Mouse (Mus musculus): ENCODE results near the gene Aspdh. TPM values are rescaled to one million over a fixed set of nuclear protein-coding genes. Genes with fewer than 3 reads are reported as not detected.

Aspdh gene
- polyA plus RNA-seq, 1 experiment from 2014 or later, result not detected

GRCm38 (mm10) chr7:44492166-44492826, 27.1 kb downstream of the Aspdh start:
- ChIA-PET POLR2A (interaction anchor here (0.6 kb wide), 1 partner anchor 91 kb away, joined by 3 read pairs; no protein-coding TSS in a partner anchor), CTCF (interaction anchor here (1.4 to 4.0 kb wide), 2 partner anchors 7 to 9 kb away, joined by 5 to 15 read pairs; no protein-coding TSS in a partner anchor)
- TF ChIP-seq CTCF (IDR thresholded peaks at IDR 0.05), result no peak
- ATAC-seq (no peak), DNase-seq (ENCODE audit: low read depth, low spot score) (no peak)
- in situ Hi-C loops (cut with MboI; ENCODE audit: low pct_unique_long_range_greater_than_20kb), result no loop called here
- H3K27me3 ChIP-seq, result no peaks in the 10 kb centered on the region

GRCm38 (mm10) chr7:44494681-44495080, 29.5 kb downstream of the Aspdh start:
- POLR2A ChIA-PET, result no interaction called here
- no peaks in the 10 kb centered on the region for H3K27me3 ChIP-seq
- in situ Hi-C loops (cut with MboI; ENCODE audit: low pct_unique_long_range_greater_than_20kb), result no loop called here
- CTCF ChIA-PET, result interaction anchor here (4.0 kb wide), 1 partner anchor 9 kb away, joined by 15 read pairs; no protein-coding TSS in a partner anchor
- TF ChIP-seq CTCF (IDR thresholded peaks at IDR 0.05), result no peak
- DNase-seq (ENCODE audit: low read depth, low spot score) (no peak), ATAC-seq (no peak)

- in situ Hi-C loops (cut with MboI; ENCODE audit: low pct_unique_long_range_greater_than_20kb), result no loop called here
- ChIA-PET CTCF (interaction anchor here (4.0 kb wide), 1 partner anchor 10 kb away, joined by 15 read pairs; no protein-coding TSS in a partner anchor), POLR2A (no interaction called here)
- ATAC-seq, result no peak
- TF ChIP-seq CTCF (IDR thresholded peaks at IDR 0.05), result no peak
- DNase-seq (ENCODE audit: low read depth, low spot score), result no peak
- H3K27me3 ChIP-seq, result no peaks in the 10 kb centered on the region
These were observed 29.9 kb downstream of the Aspdh start for GRCm38 (mm10) chr7:44495086-44495485.

- no peaks in the 10 kb centered on the region for H3K27me3 ChIP-seq
- POLR2A ChIA-PET, result interaction anchor here (0.6 kb wide), 1 partner anchor 1523 kb away, joined by 3 read pairs; no protein-coding TSS in a partner anchor
- CTCF ChIA-PET, result interaction anchor here (1.0 to 4.0 kb wide), 3 partner anchors 11 to 52 kb away, joined by 3 to 15 read pairs (median 7); partner anchors contain the start of gene Pold1
- peak; percentile 91 for ATAC-seq
- in situ Hi-C loops (cut with MboI; ENCODE audit: low pct_unique_long_range_greater_than_20kb), result no loop called here
- DNase-seq (ENCODE audit: low read depth, low spot score), result peak; percentile 93
- TF ChIP-seq CTCF (IDR thresholded peaks at IDR 0.05), result no peak
These were observed 31.0 kb downstream of the Aspdh start, which contains the start of the genes Emc10 and Fam71e1 for GRCm38 (mm10) chr7:44495992-44496770. Emc10 (minus strand) TSS chr7:44496529. Fam71e1 (plus strand) TSS chr7:44496581.

GRCm38 (mm10) chr7:44496771-44497109, 31.5 kb downstream of the Aspdh start:
- POLR2A ChIA-PET, result interaction anchor here (0.7 to 1.6 kb wide), 2 partner anchors 14 to 251 kb away, joined by 4 to 5 read pairs; no protein-coding TSS in a partner anchor
- no peak for ATAC-seq
- in situ Hi-C loops (cut with MboI; ENCODE audit: low pct_unique_long_range_greater_than_20kb), result no loop called here
- H3K27me3 ChIP-seq, result no peaks in the 10 kb centered on the region
- TF ChIP-seq CTCF (IDR thresholded peaks at IDR 0.05), result no peak
- CTCF ChIA-PET, result interaction anchor here (1.0 to 1.5 kb wide), 2 partner anchors 25 to 52 kb away, joined by 3 to 7 read pairs; partner anchors contain the start of gene Pold1
- DNase-seq (ENCODE audit: low read depth, low spot score), result no peak

GRCm38 (mm10) chr7:44497361-44498055, 32.3 kb downstream of the Aspdh start:
- CTCF ChIA-PET, result interaction anchor here (1.0 to 1.2 kb wide), 2 partner anchors 24 kb away, joined by 3 to 4 read pairs; no protein-coding TSS in a partner anchor
- no peak for TF ChIP-seq CTCF (IDR thresholded peaks at IDR 0.05)
- no peaks in the 10 kb centered on the region for H3K27me3 ChIP-seq
- in situ Hi-C loops (cut with MboI; ENCODE audit: low pct_unique_long_range_greater_than_20kb), result no loop called here
- POLR2A ChIA-PET, result interaction anchor here (0.7 to 1.6 kb wide), 3 partner anchors 13 to 252 kb away, joined by 4 to 5 read pairs (median 4); no protein-coding TSS in a partner anchor
- DNase-seq (ENCODE audit: low read depth, low spot score) (no peak), ATAC-seq (no peak)

GRCm38 (mm10) chr7:44498922-44499321, 33.7 kb downstream of the Aspdh start:
- DNase-seq (ENCODE audit: low read depth, low spot score), result no peak
- no peak for ATAC-seq
- in situ Hi-C loops (cut with MboI; ENCODE audit: low pct_unique_long_range_greater_than_20kb), result no loop called here
- POLR2A ChIA-PET, result interaction anchor here (1.0 kb wide), 1 partner anchor 51 kb away, joined by 3 read pairs; no protein-coding TSS in a partner anchor
- TF ChIP-seq CTCF (IDR thresholded peaks at IDR 0.05), result no peak
- CTCF ChIA-PET, result interaction anchor here (1.2 to 1.6 kb wide), 2 partner anchors 23 to 50 kb away, joined by 4 to 5 read pairs; partner anchors contain the start of gene Pold1
- H3K27me3 ChIP-seq, result no peaks in the 10 kb centered on the region

GRCm38 (mm10) chr7:44500046-44500445, 34.9 kb downstream of the Aspdh start:
- ATAC-seq, result no peak
- CTCF ChIA-PET, result interaction anchor here (2.5 kb wide), 1 partner anchor 48 kb away, joined by 13 read pairs; the partner anchor contains the start of gene Pold1
- DNase-seq (ENCODE audit: low read depth, low spot score), result no peak
- POLR2A ChIA-PET, result interaction anchor here (1.0 kb wide), 1 partner anchor 50 kb away, joined by 3 read pairs; no protein-coding TSS in a partner anchor
- TF ChIP-seq CTCF (IDR thresholded peaks at IDR 0.05), result no peak
- peaks cover 3% of the 10 kb centered on the region for H3K27me3 ChIP-seq
- in situ Hi-C loops (cut with MboI; ENCODE audit: low pct_unique_long_range_greater_than_20kb), result no loop called here

- ChIA-PET CTCF (interaction anchor here (0.9 to 2.5 kb wide), 6 partner anchors 9 to 59 kb away, joined by 3 to 13 read pairs (median 4); partner anchors contain the start of gene Pold1), POLR2A (no interaction called here)
- in situ Hi-C loops (cut with MboI; ENCODE audit: low pct_unique_long_range_greater_than_20kb), result no loop called here
- peaks cover 7% of the 10 kb centered on the region for H3K27me3 ChIP-seq
- TF ChIP-seq CTCF (IDR thresholded peaks at IDR 0.05), result no peak
- ATAC-seq (no peak), DNase-seq (ENCODE audit: low read depth, low spot score) (no peak)
These were observed 36.4 kb downstream of the Aspdh start for GRCm38 (mm10) chr7:44501563-44502115.

All from Patski (cell line).